Mouse (Mus musculus) CH12.LX (cell line): Measurements from ENCODE around the gene Tead1. TPM values are rescaled to one million over a fixed set of nuclear protein-coding genes. Genes with fewer than 3 reads are reported as not detected.

ENCODE experiments used
- DNase-seq: peaks from one replicate; pipeline ENCODE4 v3.0.0-alpha.2; 2013; ENCODE audit errors: extremely low read depth
- H3K27ac ChIP-seq: 2 replicates; pipeline ENCODE4 v1.5.1; 2012; ENCODE audit warnings: low read depth, mild to moderate bottlenecking, control low read depth, moderate library complexity; ENCODE audit not compliant: insufficient read depth
- H3K27me3 ChIP-seq: replicated peaks from 2 replicates; pipeline ENCODE3; 2012; ENCODE audit warnings: inconsistent platforms
- H3K36me3 ChIP-seq, 2 experiments: replicated peaks in 1 of 2; 2 replicates each; pipeline versions ENCODE3 to v1.6.1; 2012; ENCODE audit warnings: inconsistent platforms in 1 of 2, low read length in 1 of 2, mild to moderate bottlenecking in 1 of 2, mixed read lengths in 1 of 2, moderate library complexity in 1 of 2; ENCODE audit not compliant: control insufficient read depth in 1 of 2, insufficient read depth in 1 of 2
- H3K4me1 ChIP-seq, 2 experiments: 2 replicates each; pipeline ENCODE4 v1.6.1; 2012; ENCODE audit warnings: inconsistent platforms in 1 of 2, moderate library complexity in 1 of 2; ENCODE audit not compliant: insufficient read depth in 2 of 2, control insufficient read depth in 1 of 2
- H3K4me2 ChIP-seq: 2 replicates; pipeline ENCODE4 v1.6.1; 2012; ENCODE audit warnings: low read depth, mild to moderate bottlenecking, control low read depth; ENCODE audit not compliant: poor library complexity, insufficient read depth, severe bottlenecking
- H3K4me3 ChIP-seq, 3 experiments: fragments of 150-350 bp in 1 of 3; sonication (generic) in 1 of 3; replicated peaks in 1 of 3; 2 replicates each; pipeline versions ENCODE3 to v1.5.1; 2011 to 2012; ENCODE audit warnings: low read depth in 2 of 3, low read length in 2 of 3, mild to moderate bottlenecking in 2 of 3, moderate library complexity in 2 of 3, control low read depth in 1 of 3, improper control_type of control experiment in 1 of 3, inconsistent platforms in 1 of 3, mixed read lengths in 1 of 3; ENCODE audit not compliant: poor library complexity in 1 of 3
- H3K79me2 ChIP-seq: replicated peaks from 2 replicates; pipeline ENCODE4 v1.6.1; 2012; ENCODE audit warnings: mild to moderate bottlenecking, moderate library complexity; ENCODE audit not compliant: control insufficient read depth, poor library complexity, insufficient read depth, severe bottlenecking; ENCODE audit errors: extremely low read depth
- H3K9ac ChIP-seq: 2 replicates; pipeline ENCODE4 v1.6.1; 2012; ENCODE audit warnings: low read depth, mild to moderate bottlenecking, control low read depth, moderate library complexity; ENCODE audit not compliant: insufficient read depth
- H3K9me3 ChIP-seq: replicated peaks from 2 replicates; pipeline ENCODE3; 2012; ENCODE audit warnings: low read length, inconsistent platforms, mixed read lengths
- CHD2 ChIP-seq: IDR thresholded peaks from 2 replicates; pipeline ENCODE4 v1.6.1; 2011; ENCODE audit warnings: low read length, improper control_type of control experiment
- CTCF ChIP-seq, 2 experiments: IDR thresholded peaks in 1 of 2; conservative IDR thresholded peaks in 1 of 2; 2 replicates each; pipeline ENCODE4 v1.5.1; 2011 to 2012; ENCODE audit warnings: low read depth in 2 of 2, low read length in 2 of 2, improper control_type of control experiment in 1 of 2, inconsistent platforms in 1 of 2, mild to moderate bottlenecking in 1 of 2, moderate library complexity in 1 of 2
- ETS1 ChIP-seq: conservative IDR thresholded peaks from 2 replicates; pipeline ENCODE4 v1.6.1; 2012; ENCODE audit warnings: low read depth, mild to moderate bottlenecking, inconsistent platforms, low read length, improper control_type of control experiment, moderate library complexity
- HCFC1 ChIP-seq: IDR thresholded peaks from 2 replicates; pipeline ENCODE4 v1.6.1; 2012; ENCODE audit warnings: low read depth, mild to moderate bottlenecking, inconsistent platforms, low read length, improper control_type of control experiment
- MAZ ChIP-seq: IDR thresholded peaks from 2 replicates; pipeline ENCODE4 v1.6.1; 2012; ENCODE audit warnings: low read depth, mild to moderate bottlenecking, inconsistent platforms, low read length, improper control_type of control experiment, moderate library complexity
- MXI1 ChIP-seq: IDR thresholded peaks from 2 replicates; pipeline ENCODE4 v1.6.1; 2011; ENCODE audit warnings: mild to moderate bottlenecking, low read depth, low read length, improper control_type of control experiment
- MYC ChIP-seq: IDR thresholded peaks from 2 replicates; pipeline ENCODE4 v1.6.1; 2011; ENCODE audit warnings: low read depth, mild to moderate bottlenecking, improper control_type of control experiment, low read length
- NELFE ChIP-seq: IDR thresholded peaks from 2 replicates; pipeline ENCODE4 v1.6.1; 2011; ENCODE audit warnings: low read depth, low read length, improper control_type of control experiment
- PAX5 ChIP-seq: IDR thresholded peaks from 2 replicates; pipeline ENCODE4 v1.6.1; 2012; ENCODE audit warnings: low read length, inconsistent platforms, mixed read lengths
- POLR2A ChIP-seq: IDR thresholded peaks from 2 replicates; pipeline ENCODE4 v1.6.1; 2011; ENCODE audit warnings: low read depth, mild to moderate bottlenecking, improper control_type of control experiment, low read length
- POLR2AphosphoS2 ChIP-seq: IDR thresholded peaks from 2 replicates; pipeline ENCODE4 v1.6.1; 2011; ENCODE audit warnings: low read depth, low read length, improper control_type of control experiment
- RAD21 ChIP-seq: IDR thresholded peaks from 2 replicates; pipeline ENCODE4 v1.6.1; 2011; ENCODE audit warnings: low read depth, mild to moderate bottlenecking, low read length, improper control_type of control experiment, moderate library complexity
- RCOR1 ChIP-seq: conservative IDR thresholded peaks from 2 replicates; pipeline ENCODE4 v1.6.1; 2012; ENCODE audit warnings: low read depth, mild to moderate bottlenecking, inconsistent platforms, low read length, improper control_type of control experiment
- SIN3A ChIP-seq: IDR thresholded peaks from 2 replicates; pipeline ENCODE4 v1.6.1; 2012; ENCODE audit warnings: low read length, improper control_type of control experiment, inconsistent platforms
- SMC3 ChIP-seq: IDR thresholded peaks from 2 replicates; pipeline ENCODE4 v1.6.1; 2011; ENCODE audit warnings: low read depth, low read length, improper control_type of control experiment
- TBP ChIP-seq: conservative IDR thresholded peaks from 2 replicates; pipeline ENCODE4 v1.6.1; 2011; ENCODE audit warnings: low read depth, low read length, improper control_type of control experiment
- TCF12 ChIP-seq: IDR thresholded peaks from 2 replicates; pipeline ENCODE4 v1.6.1; 2014; ENCODE audit warnings: low read depth, mild to moderate bottlenecking, inconsistent platforms, low read length, improper control_type of control experiment
- USF1 ChIP-seq: IDR thresholded peaks from 2 replicates; pipeline ENCODE4 v1.6.1; 2014; ENCODE audit warnings: low read depth, mild to moderate bottlenecking, inconsistent platforms, low read length, improper control_type of control experiment
- USF2 ChIP-seq: conservative IDR thresholded peaks from 2 replicates; pipeline ENCODE4 v1.6.1; 2011; ENCODE audit warnings: low read depth, low read length, improper control_type of control experiment
- ZC3H11A ChIP-seq: IDR thresholded peaks from 2 replicates; pipeline ENCODE4 v1.6.1; 2012; ENCODE audit warnings: low read depth, mild to moderate bottlenecking, inconsistent platforms, low read length, improper control_type of control experiment
- ZMIZ1 ChIP-seq: IDR thresholded peaks from 2 replicates; pipeline ENCODE4 v1.6.1; 2012; ENCODE audit warnings: low read depth, mild to moderate bottlenecking, inconsistent platforms, low read length, improper control_type of control experiment
- ZNF384 ChIP-seq: IDR thresholded peaks from 2 replicates; pipeline ENCODE4 v1.6.1; 2012; ENCODE audit warnings: low read depth, low read length, improper control_type of control experiment, inconsistent platforms
- dilution Hi-C: fragments of 300-500 bp; cut with MboI; formaldehyde crosslinking; loops from 2 replicates; pipeline ENCODE4 v1.14.3; 2020; ENCODE audit warnings: low sequenced_read_pairs; ENCODE audit not compliant: extremely low pct_unique_long_range_greater_than_20kb, extremely low pct_ligation_motif_present
- in situ Hi-C: fragments of 300-500 bp; cut with MboI; formaldehyde crosslinking; loops from 3 replicates; pipeline ENCODE4 v1.14.3; 2019; ENCODE audit warnings: low sequenced_read_pairs, low pct_ligation_motif_present, low pct_unique_long_range_greater_than_20kb, mixed read lengths
- polyA plus RNA-seq: library from polyadenylated mRNA; unstranded; fragments of >175 nt; gene quantifications from 2 replicates; pipeline ENCODE4 v1.2.1, GENCODE M21; 2012; ENCODE audit warnings: low read depth; ENCODE audit not compliant: insufficient read length
- total RNA-seq, 2 experiments: library from RNA; depleted of rRNA; stranded (reverse); fragments of 300-350 nt in 1 of 2; fragments of >200 nt in 1 of 2; gene quantifications; 2 replicates each; pipeline ENCODE4 v1.2.3; 2012 to 2014

Gene Tead1
- total and polyA plus RNA-seq, 3 experiments, result not detected

DNA sequence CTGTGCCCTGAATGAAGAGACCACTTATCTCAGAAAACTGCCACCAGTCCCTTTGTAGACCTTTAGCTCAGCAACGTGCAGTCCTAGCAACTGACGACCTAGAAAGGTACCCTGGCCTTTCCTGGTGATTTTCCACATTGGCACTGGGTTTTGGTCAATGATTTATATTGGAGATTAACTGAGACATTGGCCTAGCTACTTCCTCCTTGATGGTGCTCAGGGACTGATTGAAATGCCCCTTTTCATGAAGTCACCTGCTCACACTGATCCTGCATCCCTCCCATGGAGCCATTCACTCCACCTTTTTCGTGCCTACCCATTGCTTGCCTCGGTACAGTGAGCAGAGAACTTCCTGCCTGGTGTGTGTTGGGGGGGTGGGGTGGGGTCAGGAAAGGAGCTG, 151.8 kb downstream of the Tead1 start:
- Histone ChIP-seq H3K27ac (no peak overlapping the region), H3K9me3 (no peaks in the 10 kb centered on the region), H3K9ac (no peak overlapping the region), H3K4me3 (no peak overlapping the region), H3K27me3 (no peaks in the 10 kb centered on the region), H3K4me1 (peaks cover 0 to 38% of the 10 kb centered on the region in 2 experiments; a peak in 2 of 4 replicates), H3K36me3 (no peaks in the 10 kb centered on the region), H3K79me2 (no peaks in the 10 kb centered on the region), H3K4me2 (no peak overlapping the region)
- TF ChIP-seq MAZ (no peak), MXI1 (no peak), MYC (no peak), POLR2AphosphoS2 (no peak), CTCF (conservative IDR thresholded peaks at IDR 0.05 in 1 of 2, IDR thresholded peaks at IDR 0.05 in 1 of 2; ENCODE audit: low read depth in 2 of 2, low read length in 2 of 2) (no peak)
- in situ Hi-C loops (no loop called here), dilution Hi-C loops (no loop called here)
- no peak for DNase-seq

DNA sequence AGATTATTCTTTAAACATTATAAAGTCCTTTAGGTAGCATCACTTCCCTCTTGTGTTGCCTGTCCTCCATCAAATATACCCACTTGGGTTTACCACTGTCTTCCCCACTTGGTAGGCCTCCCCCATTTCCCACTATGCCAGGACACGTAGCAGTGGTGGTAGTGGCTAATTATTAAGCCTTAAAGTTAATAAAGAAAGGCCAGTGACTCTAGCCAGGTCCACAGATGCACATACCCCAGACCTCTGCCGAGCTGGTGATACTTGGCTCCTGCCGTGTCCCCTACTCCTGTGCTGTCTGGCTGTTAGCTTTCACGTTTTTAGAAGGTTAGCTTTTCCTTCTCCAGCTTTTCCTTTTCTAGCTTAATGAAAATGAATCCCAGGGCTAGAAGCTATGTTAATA, 152.3 kb downstream of the Tead1 start:
- Histone ChIP-seq H3K4me2 (no peak overlapping the region), H3K27ac (no peak overlapping the region), H3K4me3 (no peak overlapping the region), H3K9ac (no peak overlapping the region), H3K9me3 (no peaks in the 10 kb centered on the region), H3K79me2 (no peaks in the 10 kb centered on the region), H3K27me3 (no peaks in the 10 kb centered on the region), H3K4me1 (peaks cover 0 to 33% of the 10 kb centered on the region in 2 experiments; a peak in 2 of 4 replicates), H3K36me3 (no peaks in the 10 kb centered on the region)
- in situ Hi-C loops, result no loop called here
- TF ChIP-seq ZNF384 (no peak), TBP (no peak), ETS1 (no peak), PAX5 (no peak), USF2 (no peak), TCF12 (no peak), SMC3 (no peak), SIN3A (no peak), RAD21 (no peak), ZMIZ1 (no peak), USF1 (no peak), NELFE (no peak), CHD2 (no peak), HCFC1 (no peak), ZC3H11A (no peak), RCOR1 (no peak), POLR2A (no peak)
- dilution Hi-C loops, result no loop called here
- no peak for DNase-seq
